Mouse (Mus musculus) thymus, adult 2 months (tissue): ENCODE measurements at regions not wholly inside any gene's neighbourhood (a gene's known extent, or its start where the extent isn't known, plus 50 kb on each side); places are given as distances from the start of the nearest gene placed in this dataset.

Experiments
- DNase-seq: peaks from one replicate; pipeline ENCODE4 v3.0.0; 2021
- H3K27ac ChIP-seq: fragments of 200-500 bp; 2 replicates; pipeline ENCODE4 v1.5.1; 2012; ENCODE audit warnings: low read length, control low read depth; ENCODE audit not compliant: control insufficient read depth, insufficient read depth
- H3K27me3 ChIP-seq: fragments of 200-500 bp; 2 replicates; pipeline ENCODE4 v1.6.1; 2012; ENCODE audit warnings: mild to moderate bottlenecking, low read length, moderate library complexity, mixed read lengths; ENCODE audit not compliant: control insufficient read depth, insufficient read depth
- H3K36me3 ChIP-seq: fragments of 200-500 bp; 2 replicates; pipeline ENCODE4 v1.6.1; 2012; ENCODE audit warnings: mild to moderate bottlenecking, low read length, moderate library complexity; ENCODE audit not compliant: control insufficient read depth, insufficient read depth
- H3K4me1 ChIP-seq: fragments of 200-500 bp; replicated peaks from 2 replicates; pipeline ENCODE4 v1.6.1; 2012; ENCODE audit warnings: low read length; ENCODE audit not compliant: control insufficient read depth, insufficient read depth
- H3K4me3 ChIP-seq: fragments of 200-500 bp; 2 replicates; pipeline ENCODE4 v1.5.1; 2012; ENCODE audit warnings: mild to moderate bottlenecking, low read length, control low read depth, moderate library complexity; ENCODE audit not compliant: control insufficient read depth, insufficient read depth
- CTCF ChIP-seq: fragments of 200-500 bp; IDR thresholded peaks from 2 replicates; pipeline ENCODE4 v1.5.1; 2012; ENCODE audit warnings: mild to moderate bottlenecking, control low read depth, low read length, moderate library complexity, borderline replicate concordance; ENCODE audit not compliant: control insufficient read depth, poor library complexity, insufficient read depth; ENCODE audit errors: extremely low read depth
- POLR2A ChIP-seq: fragments of 200-500 bp; IDR thresholded peaks from 2 replicates; pipeline ENCODE4 v1.6.1; 2012; ENCODE audit warnings: mild to moderate bottlenecking, low read length, control low read depth, moderate library complexity; ENCODE audit not compliant: control insufficient read depth, poor library complexity, insufficient read depth; ENCODE audit errors: extremely low read depth
- WGBS: fragments of 180-500 bp; shearing (Covaris S2); methylation state at CpG from one replicate; pipeline ENCODE4 v1.1.7; 2018; 5-methylcytosine and 5-hydroxymethylcytosine counted together

DNA sequence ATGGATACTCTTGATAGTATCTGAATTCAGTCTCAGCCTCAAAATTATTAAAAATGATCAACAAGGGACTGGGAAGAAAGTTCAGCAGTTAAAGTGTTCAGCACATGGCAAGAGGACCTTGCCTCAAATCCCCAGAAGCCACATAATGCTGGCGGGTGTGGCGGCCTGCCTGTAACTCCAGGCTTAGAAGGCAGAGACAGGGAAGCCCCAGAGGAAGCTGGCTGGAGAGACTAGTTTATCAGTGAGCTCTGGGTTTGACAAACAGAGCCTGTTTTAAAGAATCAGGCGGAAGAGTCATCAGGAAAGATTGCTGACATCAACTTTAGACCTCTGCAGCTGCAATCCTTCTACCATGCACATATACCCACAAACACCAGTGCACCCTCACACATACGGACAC is 52.1 kb upstream of the Fyn start:
- WGBS, result 96% methylated on average over 4 of the region's 4 CpGs
- DNase-seq, result no peak
- H3K27ac ChIP-seq, result no peak overlapping the region
- no peak overlapping the region for H3K4me3 ChIP-seq
- TF ChIP-seq POLR2A (no peak), CTCF (no peak)
- H3K27me3 ChIP-seq, result no peaks in the 10 kb centered on the region
- H3K4me1 ChIP-seq, result peaks cover 3% of the 10 kb centered on the region; the same call in 1 of the 2 replicates
- H3K36me3 ChIP-seq, result no peaks in the 10 kb centered on the region

DNA sequence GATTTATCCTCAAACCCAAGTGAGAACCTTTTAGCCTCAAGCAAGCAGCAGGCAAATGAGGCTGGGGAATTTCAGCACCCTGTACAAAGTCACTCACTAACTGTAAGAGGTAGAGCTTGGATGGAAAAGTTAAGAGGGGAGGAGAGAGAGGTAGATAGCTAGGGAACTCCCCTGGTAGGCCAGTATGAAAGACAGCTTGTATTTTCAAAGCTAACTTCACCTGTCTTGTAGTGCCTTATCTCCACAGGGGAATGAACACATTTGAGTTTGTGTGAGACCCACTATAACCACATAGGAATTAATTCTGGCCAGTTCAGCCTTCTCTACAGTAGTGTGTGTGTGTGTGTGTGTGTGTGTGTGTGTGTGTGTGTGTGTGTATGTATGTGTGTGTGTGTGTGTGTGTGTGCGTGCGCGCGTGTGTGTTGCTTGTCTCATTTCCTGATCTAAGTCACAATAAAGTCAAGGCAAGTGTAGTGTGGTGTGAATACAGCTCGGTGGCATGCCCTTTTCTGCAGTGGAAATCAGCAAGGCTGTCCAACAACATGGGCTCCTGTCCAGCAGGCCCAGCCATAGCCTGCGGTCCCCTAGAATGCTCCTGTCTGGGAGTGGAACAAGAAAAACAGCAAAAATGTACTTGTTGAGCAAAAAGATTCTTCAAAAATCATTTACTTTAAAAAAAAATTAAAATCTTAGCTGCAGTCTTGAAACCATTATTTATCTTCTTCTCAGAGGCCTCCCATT is 53.1 kb upstream of the Fyn start:
- Histone ChIP-seq H3K36me3 (no peaks in the 10 kb centered on the region), H3K27me3 (no peaks in the 10 kb centered on the region), H3K4me1 (peaks cover 3% of the 10 kb centered on the region; the same call in 1 of the 2 replicates), H3K27ac (no peak overlapping the region; the same call in 1 of the 2 replicates), H3K4me3 (no peak overlapping the region)
- no peak for DNase-seq
- no peak for TF ChIP-seq CTCF
- no peak for TF ChIP-seq POLR2A
- 80% methylated on average over 6 of the region's 6 CpGs for WGBS

DNA sequence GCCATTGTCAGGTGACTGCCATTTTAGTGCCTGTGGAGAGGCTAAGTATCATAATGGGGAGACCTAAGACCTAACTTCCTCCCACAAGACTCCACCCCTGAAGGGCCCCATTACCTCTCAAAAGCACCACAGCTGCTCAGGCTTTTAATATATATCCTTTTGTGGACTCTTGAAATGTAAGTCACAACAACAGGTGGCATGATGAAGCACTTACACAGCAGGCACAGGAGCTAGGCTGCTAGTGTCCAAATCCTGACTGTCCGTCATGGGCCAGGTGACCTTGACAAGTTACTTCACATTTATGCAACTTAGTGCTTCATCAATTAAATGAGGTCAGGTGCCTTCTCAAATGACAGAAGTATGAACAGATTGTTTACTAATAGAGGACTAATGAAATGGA is 57.2 kb upstream of the Fyn start:
- DNase-seq, result no peak
- WGBS, result 69% methylated on average over 1 of the region's 1 CpGs
- TF ChIP-seq CTCF, result no peak
- TF ChIP-seq POLR2A, result no peak

DNA sequence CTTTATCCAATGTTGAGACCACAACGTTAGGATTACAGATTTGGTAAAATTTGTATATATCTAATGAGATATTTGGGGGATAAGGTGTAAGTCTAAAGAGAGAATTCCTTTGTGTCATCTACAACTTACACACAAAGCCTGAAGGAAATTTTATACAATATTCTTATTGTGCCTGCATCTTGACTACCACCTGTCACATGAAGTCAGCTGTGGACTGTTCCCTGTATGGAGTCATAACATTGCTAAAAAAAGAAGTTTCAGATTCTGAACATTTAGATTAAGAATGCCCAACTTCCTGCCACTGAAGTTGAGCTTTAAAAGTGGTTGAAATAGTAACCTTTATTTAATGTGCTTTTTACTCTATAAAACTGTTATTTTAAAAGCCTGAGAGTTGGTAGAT is 60.1 kb upstream of the Fyn start:
- Histone ChIP-seq H3K27ac (no peak overlapping the region), H3K4me3 (no peak overlapping the region), H3K36me3 (no peaks in the 10 kb centered on the region), H3K27me3 (no peaks in the 10 kb centered on the region), H3K4me1 (no peaks in the 10 kb centered on the region)
- TF ChIP-seq POLR2A (no peak), CTCF (no peak)
- no peak for DNase-seq
- WGBS, result 94% methylated on average over 1 of the region's 1 CpGs

More for the DNA sequence above, 57.2 kb upstream of the Fyn start:
- Histone ChIP-seq H3K27me3 (no peaks in the 10 kb centered on the region), H3K4me3 (no peak overlapping the region), H3K36me3 (no peaks in the 10 kb centered on the region), H3K4me1 (peaks cover 3% of the 10 kb centered on the region; the same call in 1 of the 2 replicates), H3K27ac (no peak overlapping the region)

DNA sequence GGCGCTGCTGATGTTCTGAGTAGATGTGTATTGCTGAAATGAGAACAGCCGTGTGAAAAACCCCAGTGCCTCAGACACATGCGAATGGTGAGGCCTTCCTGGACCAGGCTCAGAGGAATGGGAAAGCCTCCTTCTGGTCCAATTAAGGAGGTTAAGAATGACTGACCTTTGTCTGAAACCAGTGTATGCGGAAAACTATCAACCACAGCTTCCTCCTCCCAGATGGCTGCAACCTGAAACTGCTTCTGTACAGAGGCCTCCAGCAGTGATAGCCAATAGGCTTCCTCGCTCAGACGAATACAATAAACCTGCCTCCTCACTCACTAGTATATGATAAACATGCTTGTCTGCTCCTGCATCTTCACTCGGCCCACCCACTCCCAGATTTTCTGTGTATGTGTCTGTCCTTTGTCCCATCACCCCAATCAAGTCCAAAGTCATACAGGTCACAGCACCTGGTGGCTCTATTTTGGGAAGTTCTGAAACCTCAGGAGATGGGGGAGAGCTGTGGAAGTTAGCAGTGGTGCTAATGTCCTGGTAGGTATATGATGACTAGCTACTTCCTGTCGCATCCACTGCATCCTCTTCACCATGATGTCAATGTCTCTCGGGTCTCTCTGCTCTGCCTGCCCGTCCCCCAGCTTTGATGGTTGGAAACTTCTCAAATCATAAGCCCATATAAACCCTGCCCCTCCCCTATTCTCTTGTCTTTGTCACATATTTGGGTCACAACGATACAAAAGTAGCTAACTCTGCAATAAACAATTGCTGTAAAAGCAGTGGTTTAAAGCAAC is 75.8 kb upstream of the Fyn start:
- H3K4me3 ChIP-seq, result no peak overlapping the region
- H3K36me3 ChIP-seq, result no peaks in the 10 kb centered on the region
- TF ChIP-seq CTCF (no peak), POLR2A (no peak)
- DNase-seq, result no peak
- no peak overlapping the region for H3K27ac ChIP-seq
- peaks cover 16% of the 10 kb centered on the region for H3K4me1 ChIP-seq
- H3K27me3 ChIP-seq, result no peaks in the 10 kb centered on the region
- WGBS, result 40% methylated on average over 11 of the region's 11 CpGs

DNA sequence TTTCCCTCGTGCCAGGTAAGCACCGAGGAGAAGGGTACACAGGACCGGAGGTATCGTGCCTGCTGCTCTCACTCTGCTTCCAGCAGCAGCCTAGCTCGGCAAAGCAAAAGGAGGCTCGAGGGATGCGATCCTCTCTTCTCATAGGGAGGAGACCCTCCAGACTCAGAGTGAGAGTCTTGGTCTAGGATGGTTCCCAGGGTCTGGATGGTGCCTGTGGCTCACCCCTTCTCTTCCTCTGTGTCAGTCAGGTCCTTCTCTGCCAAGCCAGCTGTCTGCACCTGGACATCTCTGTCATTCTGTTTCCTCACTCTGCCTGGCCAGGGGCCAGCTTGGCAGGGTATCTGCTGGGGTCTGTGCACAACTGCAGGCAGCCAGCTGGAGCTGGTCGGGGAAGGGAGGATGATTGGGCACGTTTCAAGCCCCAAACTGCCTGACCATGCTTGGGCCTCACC is 76.9 kb upstream of the Fyn start:
- no peak for DNase-seq
- WGBS, result 31% methylated on average over 9 of the region's 9 CpGs
- Histone ChIP-seq H3K36me3 (no peaks in the 10 kb centered on the region), H3K4me1 (peaks cover 16% of the 10 kb centered on the region), H3K27me3 (no peaks in the 10 kb centered on the region), H3K4me3 (no peak overlapping the region), H3K27ac (no peak overlapping the region)
- TF ChIP-seq POLR2A, result no peak
- TF ChIP-seq CTCF, result no peak
